9 mouse cellular contexts compared by ENCODE assay signal in genomic region chr13:36696351-36696771, GRCm38 (mm10). TPM values are rescaled to one million over a fixed set of nuclear protein-coding genes. Genes with fewer than 3 reads are reported as not detected.
DNase-seq lines count a peak whose midpoint lies in the region; ATAC-seq and TF ChIP-seq lines count a peak whose summit lies in the region.
"Had no signal": no experiment of that assay in that cellular context is flagged by ENCODE, and none has a peak within 500 bp of the region (broad histone marks: within the 10 kb centered on the region; RNA-seq: fewer than 3 reads in every experiment).

No protein-coding gene starts in this region.

- no peak overlapping the region for H3K27ac ChIP-seq in gastrocnemius, adult 2 months
- H3K27ac ChIP-seq: layer of hippocampus, adult 2 months had no signal

- TF ChIP-seq CTCF in gastrocnemius, adult 2 months (IDR thresholded peaks at IDR 0.05), result no peak

- DNase-seq in gastrocnemius, adult 2 months, result no peak
- no peak for DNase-seq in gastrocnemius, postnatal 10 days
- peak; percentile 94 for DNase-seq in adrenal gland, adult 8-10 months
- peak; percentile 65 for DNase-seq in heart, adult 8-10 months (ENCODE audit: low spot score)
- DNase-seq in left cerebral cortex, postnatal 36 days (ENCODE audit: low spot score in 2 of 2), result peak; percentile 51 to 53
- DNase-seq in layer of hippocampus, postnatal 25 days (ENCODE audit: extremely low spot score in 1 of 2, low spot score in 1 of 2), result no peak

- no peak for ATAC-seq in inflammation-experienced regulatory T-cells, adult 6 months
- no peak for ATAC-seq in monocyte, adult 5-6 weeks (replicated peaks; ENCODE audit: insufficient number of reproducible peaks, low FRiP score, low TSS enrichment, poor library complexity, severe bottlenecking)

- H3K4me3 ChIP-seq in gastrocnemius, adult 2 months, result peak overlapping the region; percentile 32
- H3K4me3 ChIP-seq: layer of hippocampus, adult 2 months had no signal

- intact Hi-C loops in gastrocnemius, adult 2 months (cut with DNase I), result no loop called here
- intact Hi-C loops in left cerebral cortex, postnatal 36 days (cut with DNase I), result no loop called here

RNA-seq across cellular contexts. Expression of gene Nrn1, which starts 38.6 kb away (rescaled TPM):
- under 1 TPM; 0.92 to 0.98 TPM for total RNA-seq in gastrocnemius, adult 2 months (2021)
- 1 to 10 TPM; 3.2 to 3.3 TPM for total RNA-seq in gastrocnemius, postnatal 10 days (2021)
- total RNA-seq in adrenal gland, adult 8-10 months (2022), result 1 to 10 TPM; 2.8 to 6.1 (median 3.7) TPM
- total RNA-seq in heart, adult 8-10 months (2022), result 1 to 10 TPM; 3.6 to 5.1 (median 4.2) TPM
- total RNA-seq in left cerebral cortex, postnatal 36 days (2021), result 100 to 1,000 TPM; 288 to 356 TPM
- 10 to 100 TPM; 36.9 to 46.4 (median 42.7) TPM for polyA plus RNA-seq in inflammation-experienced regulatory T-cells, adult 6 months (2017; shearing (Covaris generic))
- 1.8 TPM in 1 of 3 replicates, not detected in the others for total RNA-seq in monocyte, adult 5-6 weeks (2017)
- 100 to 1,000 TPM; 293 to 319 TPM for total RNA-seq in layer of hippocampus, postnatal 25 days (2021)

Comparison
In these comparisons a context has a peak if more than half of its experiments do, and no peak if none do; other contexts are left out.
1. DNase-seq: peak in adrenal gland, adult 8-10 months (single experiment), heart, adult 8-10 months (single experiment) and left cerebral cortex, postnatal 36 days (2 of 2); none in gastrocnemius, adult 2 months (single experiment), gastrocnemius, postnatal 10 days (single experiment) and layer of hippocampus, postnatal 25 days (0 of 2).
2. RNA of gene Nrn1, which starts 38.6 kb away (total RNA-seq): 288 to 356 TPM in left cerebral cortex, postnatal 36 days and 293 to 319 TPM in layer of hippocampus, postnatal 25 days; 3.6 to 5.1 TPM in heart, adult 8-10 months, 2.8 to 6.1 TPM in adrenal gland, adult 8-10 months, 3.2 to 3.3 TPM in gastrocnemius, postnatal 10 days, 0.92 to 0.98 TPM in gastrocnemius, adult 2 months and 1.8 TPM in monocyte, adult 5-6 weeks; every median in the first group is over 10 times any median in the second.